Mouse (Mus musculus) midbrain, postnatal 0 days (tissue): Measurements from ENCODE around the gene Efcab6. TPM values are rescaled to one million over a fixed set of nuclear protein-coding genes. Genes with fewer than 3 reads are reported as not detected.

Experiments
- ATAC-seq: fragments of 200-750 bp; cut with Nextera tagmentation; 2 replicates; pipeline ENCODE4 v1.8.0; 2017; ENCODE audit warnings: moderate number of reproducible peaks, mild to moderate bottlenecking, moderate TSS enrichment, moderate library complexity; ENCODE audit not compliant: low FRiP score
- DNase-seq: peaks from one replicate; pipeline ENCODE4 v3.0.0-alpha.2; 2015; ENCODE audit warnings: low spot score
- H3K27ac ChIP-seq: fragments of 300-500 bp; sonication (generic); 2 replicates; pipeline ENCODE4 v1.5.1; 2014; ENCODE audit warnings: low read depth, mild to moderate bottlenecking, low read length, mixed read lengths
- H3K27me3 ChIP-seq: fragments of 300-500 bp; sonication (generic); 2 replicates; pipeline ENCODE4 v1.6.1; 2014; ENCODE audit warnings: low read length, control low read depth, mixed read lengths; ENCODE audit not compliant: insufficient read depth
- H3K36me3 ChIP-seq: fragments of 300-500 bp; sonication (generic); 2 replicates; pipeline ENCODE4 v1.6.1; 2014; ENCODE audit warnings: low read length, control low read depth, mixed read lengths; ENCODE audit not compliant: insufficient read depth
- H3K4me1 ChIP-seq: fragments of 300-500 bp; sonication (generic); 2 replicates; pipeline ENCODE4 v1.6.1; 2014; ENCODE audit warnings: mild to moderate bottlenecking, control low read depth, antibody characterized with exemption, low read length, mixed read lengths; ENCODE audit not compliant: insufficient read depth
- H3K4me2 ChIP-seq: fragments of 300-500 bp; sonication (generic); 2 replicates; pipeline ENCODE4 v1.6.1; 2014; ENCODE audit warnings: low read depth, mild to moderate bottlenecking, low read length, mixed read lengths; ENCODE audit not compliant: poor library complexity, severe bottlenecking
- H3K4me3 ChIP-seq: fragments of 300-500 bp; sonication (generic); 2 replicates; pipeline ENCODE4 v1.5.1; 2014; ENCODE audit warnings: low read depth, mild to moderate bottlenecking, low read length, moderate library complexity
- H3K9ac ChIP-seq: fragments of 300-500 bp; sonication (generic); replicated peaks from 2 replicates; pipeline ENCODE4 v1.6.1; 2014; ENCODE audit warnings: mild to moderate bottlenecking, low read length, moderate library complexity, mixed read lengths; ENCODE audit not compliant: poor library complexity, severe bottlenecking
- H3K9me3 ChIP-seq: fragments of 300-500 bp; sonication (generic); 2 replicates; pipeline ENCODE4 v1.6.1; 2016; ENCODE audit warnings: low read length, control low read depth
- CTCF ChIP-seq: IDR thresholded peaks from 2 replicates; pipeline ENCODE4 v1.5.1; 2016; ENCODE audit warnings: antibody characterized with exemption, mild to moderate bottlenecking
- WGBS: fragments of 180-500 bp; shearing (Covaris S2); extraction: QIAGEN DNeasy Blood & Tissue Kit; methylation state at CpG from one replicate; pipeline ENCODE4 v1.1.7; 2014; 5-methylcytosine and 5-hydroxymethylcytosine counted together
- polyA plus RNA-seq: library from polyadenylated mRNA; unstranded; fragments of >200 nt; fragmentation: Nextera tagmentation; extraction: Ambion mirVana; gene quantifications from 2 replicates; pipeline ENCODE4 v1.2.1, GENCODE M21; 2015
- total RNA-seq: library from RNA; depleted of rRNA; stranded (reverse); fragments of >200 nt; gene quantifications from 2 replicates; pipeline ENCODE4 v1.2.3, GENCODE M21; 2014

The Efcab6 gene
- total and polyA plus RNA-seq, 2 experiments from 2014 or later: 1.5 to 3.9 TPM

- H3K9ac ChIP-seq: no peak overlapping the region
- H3K27me3 ChIP-seq: no peaks in the 10 kb centered on the region
- 85% methylated on average over 9 of the region's 9 CpGs for WGBS
- DNase-seq (no peak), ATAC-seq (no peak)
- no peak for TF ChIP-seq CTCF
- H3K9me3 ChIP-seq: no peaks in the 10 kb centered on the region
- H3K4me1 ChIP-seq: no peaks in the 10 kb centered on the region
- no peak overlapping the region for H3K4me2 ChIP-seq
- H3K4me3 ChIP-seq: no peak overlapping the region
- no peak overlapping the region for H3K27ac ChIP-seq
- H3K36me3 ChIP-seq: no peaks in the 10 kb centered on the region
These were observed 180.9 kb downstream of the Efcab6 start for GRCm38 (mm10) chr15:83884291-83884690.

GRCm38 (mm10) chr15:83883821-83884220 is 181.4 kb downstream of the Efcab6 start:
- no peak overlapping the region for H3K27ac ChIP-seq
- DNase-seq: no peak
- WGBS: 88% methylated on average over 8 of the region's 8 CpGs

GRCm38 (mm10) chr15:83879845-83880244 is 185.3 kb downstream of the Efcab6 start:
- Histone ChIP-seq H3K4me1 (no peaks in the 10 kb centered on the region), H3K27ac (no peak overlapping the region), H3K9ac (no peak overlapping the region), H3K4me2 (no peak overlapping the region), H3K36me3 (no peaks in the 10 kb centered on the region), H3K27me3 (no peaks in the 10 kb centered on the region), H3K4me3 (no peak overlapping the region), H3K9me3 (no peaks in the 10 kb centered on the region)
- DNase-seq (no peak), ATAC-seq (no peak)
- 33% methylated on average over 5 of the region's 5 CpGs for WGBS
- TF ChIP-seq CTCF: no peak

More at GRCm38 (mm10) chr15:83883821-83884220, 181.4 kb downstream of the Efcab6 start:
- H3K4me2 ChIP-seq: no peak overlapping the region
- TF ChIP-seq CTCF: no peak
- H3K9me3 ChIP-seq: no peaks in the 10 kb centered on the region
- H3K4me1 ChIP-seq: no peaks in the 10 kb centered on the region
- no peak overlapping the region for H3K4me3 ChIP-seq
- no peaks in the 10 kb centered on the region for H3K36me3 ChIP-seq
- no peak for ATAC-seq
- H3K27me3 ChIP-seq: no peaks in the 10 kb centered on the region
- H3K9ac ChIP-seq: no peak overlapping the region

GRCm38 (mm10) chr15:83877898-83878297 is 187.3 kb downstream of the Efcab6 start:
- WGBS: 66% methylated on average over 2 of the region's 2 CpGs
- DNase-seq (no peak), ATAC-seq (no peak)

GRCm38 (mm10) chr15:83877155-83877866 is 187.9 kb downstream of the Efcab6 start:
- H3K9ac ChIP-seq: no peak overlapping the region
- H3K4me3 ChIP-seq: no peak overlapping the region
- H3K9me3 ChIP-seq: no peaks in the 10 kb centered on the region
- no peak overlapping the region for H3K27ac ChIP-seq
- H3K27me3 ChIP-seq: no peaks in the 10 kb centered on the region
- no peak overlapping the region for H3K4me2 ChIP-seq
- DNase-seq: no peak
- H3K4me1 ChIP-seq: no peaks in the 10 kb centered on the region
- TF ChIP-seq CTCF: no peak
- no peak for ATAC-seq
- WGBS: 55% methylated on average over 11 of the region's 11 CpGs
- H3K36me3 ChIP-seq: no peaks in the 10 kb centered on the region

More at GRCm38 (mm10) chr15:83877898-83878297, 187.3 kb downstream of the Efcab6 start:
- Histone ChIP-seq H3K9ac (no peak overlapping the region), H3K9me3 (no peaks in the 10 kb centered on the region), H3K27me3 (no peaks in the 10 kb centered on the region), H3K4me1 (no peaks in the 10 kb centered on the region), H3K36me3 (no peaks in the 10 kb centered on the region), H3K27ac (no peak overlapping the region), H3K4me3 (no peak overlapping the region), H3K4me2 (no peak overlapping the region)
- no peak for TF ChIP-seq CTCF

- Histone ChIP-seq H3K4me1 (no peaks in the 10 kb centered on the region), H3K9me3 (no peaks in the 10 kb centered on the region), H3K36me3 (no peaks in the 10 kb centered on the region), H3K27me3 (no peaks in the 10 kb centered on the region), H3K9ac (no peak overlapping the region), H3K4me2 (no peak overlapping the region), H3K4me3 (no peak overlapping the region), H3K27ac (no peak overlapping the region)
- WGBS: 14% methylated on average over 17 of the region's 17 CpGs
- no peak for DNase-seq
- ATAC-seq: no peak
- TF ChIP-seq CTCF: no peak
These were observed 194.2 kb downstream of the Efcab6 start for GRCm38 (mm10) chr15:83870936-83871335.
